Mouse (Mus musculus) neural tube, embryonic 15.5 days (tissue): ENCODE data around the gene Cpa5. TPM values are rescaled to one million over a fixed set of nuclear protein-coding genes. Genes with fewer than 3 reads are reported as not detected.
A peak's percentile ranks its signal among the peaks of the same experiment; 100 is the strongest.

Experiments
- ATAC-seq: fragments of 200-750 bp; cut with Nextera tagmentation; 2 replicates; pipeline ENCODE4 v1.8.0; 2017; ENCODE audit warnings: mild to moderate bottlenecking, moderate TSS enrichment, moderate library complexity; ENCODE audit not compliant: low FRiP score
- H3K27ac ChIP-seq: fragments of 300-500 bp; sonication (generic); replicated peaks from 2 replicates; pipeline ENCODE4 v1.5.1; 2015; ENCODE audit warnings: mild to moderate bottlenecking, inconsistent platforms
- H3K27me3 ChIP-seq: fragments of 300-500 bp; sonication (generic); replicated peaks from 2 replicates; pipeline ENCODE4 v1.6.1; 2015; ENCODE audit warnings: inconsistent platforms
- H3K36me3 ChIP-seq: fragments of 300-500 bp; sonication (generic); 2 replicates; pipeline ENCODE4 v1.6.1; 2015; ENCODE audit warnings: inconsistent platforms
- H3K4me1 ChIP-seq: fragments of 300-500 bp; sonication (generic); 2 replicates; pipeline ENCODE4 v1.6.1; 2015; ENCODE audit warnings: inconsistent platforms
- H3K4me2 ChIP-seq: fragments of 300-500 bp; sonication (generic); 2 replicates; pipeline ENCODE4 v1.6.1; 2015; ENCODE audit warnings: inconsistent platforms, mild to moderate bottlenecking, moderate library complexity
- H3K4me3 ChIP-seq: fragments of 300-500 bp; sonication (generic); replicated peaks from 2 replicates; pipeline ENCODE4 v1.5.1; 2015; ENCODE audit warnings: mild to moderate bottlenecking, inconsistent platforms
- H3K9ac ChIP-seq: fragments of 300-500 bp; sonication (generic); replicated peaks from 2 replicates; pipeline ENCODE4 v1.6.1; 2015; ENCODE audit warnings: mild to moderate bottlenecking, inconsistent platforms
- H3K9me3 ChIP-seq: fragments of 300-500 bp; sonication (generic); replicated peaks from 2 replicates; pipeline ENCODE4 v1.6.1; 2016; ENCODE audit warnings: inconsistent platforms
- WGBS: fragments of 180-500 bp; shearing (Covaris S2); methylation state at CpG from one replicate; pipeline ENCODE4 v1.1.7; 2015; ENCODE audit warnings: mixed read lengths; 5-methylcytosine and 5-hydroxymethylcytosine counted together
- polyA plus RNA-seq: library from polyadenylated mRNA; unstranded; fragments of >200 nt; fragmentation: Nextera tagmentation; extraction: Ambion mirVana; gene quantifications from 2 replicates; pipeline ENCODE4 v1.2.1, GENCODE M21; 2015

Cpa5 gene
- polyA plus RNA-seq, 1 experiment from 2014 or later: not detected

DNA sequence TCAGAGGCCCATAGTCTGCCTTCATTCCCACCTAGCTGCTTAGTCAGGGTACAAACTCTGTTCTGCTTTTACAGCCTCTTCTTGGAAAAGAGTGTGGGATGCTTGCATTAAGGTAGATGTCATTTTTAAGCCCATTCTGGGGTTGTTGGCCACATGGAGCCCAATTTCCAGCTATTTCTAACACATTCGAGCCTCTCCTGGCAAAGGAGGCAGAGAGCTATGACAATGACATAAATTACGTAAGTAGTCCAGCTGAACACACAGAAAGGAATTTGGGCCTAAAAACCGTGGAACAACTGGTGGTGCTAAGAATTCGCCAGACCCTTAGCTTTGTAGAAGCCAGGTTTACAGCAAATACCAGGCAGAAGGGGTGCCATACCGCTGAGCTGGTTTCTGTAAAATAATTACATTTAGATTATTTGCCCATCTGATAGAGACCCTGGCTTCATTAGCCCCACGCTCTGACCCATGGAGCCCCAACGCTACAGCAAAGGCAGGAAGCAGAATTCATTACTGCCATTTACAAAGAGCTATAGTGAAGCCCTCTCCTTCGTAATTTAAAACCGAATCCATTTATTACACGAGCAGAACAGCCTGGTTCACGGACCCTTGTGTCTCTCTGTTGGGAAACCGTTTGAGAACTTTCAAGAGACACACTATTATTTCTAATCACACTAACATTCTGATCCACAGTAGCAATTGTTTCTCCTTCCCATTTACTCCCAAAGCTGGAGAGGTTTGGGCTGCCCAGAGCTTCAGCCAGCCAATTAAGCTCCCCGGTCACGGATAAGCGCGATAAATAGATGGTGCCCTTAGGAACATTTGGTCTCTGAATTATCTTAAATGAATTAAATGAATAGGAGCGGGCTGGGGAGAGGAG is 30.6 kb upstream of the Cpa5 start:
- Histone ChIP-seq H3K4me1 (peaks cover 14% of the 10 kb centered on the region), H3K9me3 (no peaks in the 10 kb centered on the region), H3K27me3 (no peaks in the 10 kb centered on the region), H3K9ac (no peak overlapping the region), H3K4me3 (no peak overlapping the region), H3K27ac (peak overlapping the region; percentile 61), H3K4me2 (0 out of 2 replicates have a peak overlapping the region, but pooled peaks have one; percentile 2), H3K36me3 (no peaks in the 10 kb centered on the region)
- WGBS: 19% methylated on average over 17 of the region's 17 CpGs
- peak; percentile 45; the same call in 1 of the 2 replicates for ATAC-seq

GRCm38 (mm10) chr6:30580841-30581176 is 30.0 kb upstream of the Cpa5 start:
- Histone ChIP-seq H3K9ac (no peak overlapping the region), H3K4me2 (0 out of 2 replicates have a peak overlapping the region, but pooled peaks have one; percentile 2), H3K4me3 (no peak overlapping the region), H3K27ac (peak overlapping the region; percentile 61), H3K9me3 (no peaks in the 10 kb centered on the region), H3K27me3 (no peaks in the 10 kb centered on the region), H3K36me3 (no peaks in the 10 kb centered on the region), H3K4me1 (peaks cover 14% of the 10 kb centered on the region)
- 35% methylated on average over 8 of the region's 8 CpGs for WGBS
- ATAC-seq: peak; percentile 41; the same call in 1 of the 2 replicates

DNA sequence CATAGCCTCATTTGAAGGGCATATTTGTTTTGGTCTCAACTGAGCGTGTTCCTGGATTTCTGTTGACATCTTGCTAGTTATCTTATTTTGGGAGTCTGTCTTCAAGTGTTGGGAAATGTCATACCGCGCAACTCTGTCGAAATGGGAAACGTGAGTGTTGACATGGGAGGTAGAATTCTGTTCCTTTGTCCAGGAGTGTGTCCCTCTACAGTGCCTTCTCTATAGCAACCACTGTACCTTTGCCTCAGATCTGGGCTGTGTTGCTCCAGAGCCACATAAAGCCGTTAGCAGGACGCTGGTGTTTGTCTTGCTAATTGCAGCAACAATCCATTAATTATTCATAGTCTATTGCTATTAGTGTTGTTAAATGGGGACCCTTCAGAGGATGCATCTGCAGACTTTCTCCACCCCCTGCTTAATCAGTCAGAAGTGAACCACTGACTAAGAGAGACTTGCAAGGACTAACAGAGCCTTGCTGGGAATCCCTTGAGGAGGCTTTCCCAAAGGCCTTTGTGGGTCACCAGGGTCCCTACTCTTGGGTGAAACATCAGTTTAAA is 23.8 kb upstream of the Cpa5 start:
- Histone ChIP-seq H3K27me3 (no peaks in the 10 kb centered on the region), H3K4me2 (no peak overlapping the region), H3K4me3 (no peak overlapping the region), H3K36me3 (no peaks in the 10 kb centered on the region), H3K9ac (no peak overlapping the region), H3K9me3 (no peaks in the 10 kb centered on the region), H3K27ac (peak overlapping the region; percentile 45; the same call in 1 of the 2 replicates), H3K4me1 (peaks cover 9% of the 10 kb centered on the region; the same call in 1 of the 2 replicates)
- ATAC-seq: no peak
- 62% methylated on average over 7 of the region's 7 CpGs for WGBS

DNA sequence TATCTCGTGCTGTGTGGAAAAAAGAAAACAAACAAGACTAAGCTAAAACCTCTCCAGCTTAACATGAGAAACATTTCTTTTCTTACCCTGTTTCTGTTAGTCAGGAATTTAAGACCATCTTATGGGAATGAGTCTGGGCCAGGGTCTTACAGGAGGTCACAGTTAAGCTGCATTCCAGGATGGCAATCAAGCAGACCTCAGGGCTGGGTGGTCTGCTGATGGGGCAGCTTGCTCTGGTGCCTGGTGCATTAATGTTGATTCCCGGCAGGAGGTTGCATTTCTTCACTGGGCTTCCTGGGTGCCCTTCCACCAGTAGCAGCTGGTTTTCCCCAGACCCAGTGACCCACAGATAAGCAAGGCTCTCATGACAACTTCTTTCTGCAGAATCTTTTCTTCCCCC is 21.0 kb upstream of the Cpa5 start:
- ATAC-seq: no peak
- Histone ChIP-seq H3K27ac (no peak overlapping the region; the same call in 1 of the 2 replicates), H3K4me1 (peaks cover 16% of the 10 kb centered on the region; the same call in 1 of the 2 replicates), H3K36me3 (no peaks in the 10 kb centered on the region), H3K4me2 (no peak overlapping the region), H3K4me3 (no peak overlapping the region), H3K9me3 (no peaks in the 10 kb centered on the region), H3K27me3 (no peaks in the 10 kb centered on the region), H3K9ac (no peak overlapping the region)
- 56% methylated on average over 2 of the region's 2 CpGs for WGBS

GRCm38 (mm10) chr6:30591851-30592404 is 18.9 kb upstream of the Cpa5 start:
- no peaks in the 10 kb centered on the region for H3K36me3 ChIP-seq
- 45% methylated on average over 5 of the region's 5 CpGs for WGBS
- H3K4me2 ChIP-seq: no peak overlapping the region
- peaks cover 23% of the 10 kb centered on the region for H3K4me1 ChIP-seq
- ATAC-seq: no peak
- H3K27me3 ChIP-seq: no peaks in the 10 kb centered on the region
- no peak overlapping the region for H3K4me3 ChIP-seq
- no peaks in the 10 kb centered on the region for H3K9me3 ChIP-seq
- no peak overlapping the region for H3K27ac ChIP-seq
- no peak overlapping the region for H3K9ac ChIP-seq

DNA sequence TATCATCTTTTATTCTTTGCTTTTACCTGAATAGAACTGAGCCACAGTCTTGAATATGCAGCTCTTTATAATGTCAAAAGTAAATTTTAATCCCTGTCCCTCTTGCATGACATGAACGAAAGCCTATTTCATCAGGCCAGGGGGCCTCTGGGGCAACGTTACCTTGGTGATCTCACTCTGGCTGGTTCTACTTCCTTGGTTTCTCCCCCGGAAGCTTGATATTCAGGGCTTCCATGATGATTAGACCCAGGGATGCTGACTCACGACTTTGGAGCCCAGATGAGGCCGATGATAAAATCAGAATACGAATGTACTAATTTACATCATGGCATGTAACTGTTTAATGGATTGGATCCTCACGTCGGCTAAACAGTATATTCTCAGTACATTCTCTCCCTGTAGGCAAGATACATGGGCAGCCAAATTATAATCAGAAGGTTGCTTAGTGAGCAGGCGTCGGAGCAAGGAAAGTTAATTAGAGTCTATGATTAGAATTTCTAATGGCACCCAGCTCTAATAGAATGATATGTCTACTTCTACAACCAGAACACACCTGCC is 18.3 kb upstream of the Cpa5 start:
- no peaks in the 10 kb centered on the region for H3K27me3 ChIP-seq
- H3K4me1 ChIP-seq: peaks cover 17% of the 10 kb centered on the region
- 0 out of 2 replicates have a peak overlapping the region, but pooled peaks have one; percentile 19 for H3K27ac ChIP-seq
- H3K4me2 ChIP-seq: no peak overlapping the region
- H3K9me3 ChIP-seq: no peaks in the 10 kb centered on the region
- ATAC-seq: no peak
- 23% methylated on average over 10 of the region's 10 CpGs for WGBS
- H3K9ac ChIP-seq: no peak overlapping the region
- no peak overlapping the region for H3K4me3 ChIP-seq
- H3K36me3 ChIP-seq: no peaks in the 10 kb centered on the region

- 81% methylated on average over 7 of the region's 7 CpGs for WGBS
- Histone ChIP-seq H3K4me2 (no peak overlapping the region), H3K9ac (no peak overlapping the region), H3K9me3 (no peaks in the 10 kb centered on the region), H3K4me3 (no peak overlapping the region), H3K36me3 (no peaks in the 10 kb centered on the region), H3K27ac (no peak overlapping the region), H3K4me1 (peaks cover 15% of the 10 kb centered on the region), H3K27me3 (no peaks in the 10 kb centered on the region)
- no peak for ATAC-seq
Observed at GRCm38 (mm10) chr6:30594364-30594763, 16.4 kb upstream of the Cpa5 start.

- Histone ChIP-seq H3K27me3 (no peaks in the 10 kb centered on the region), H3K9ac (no peak overlapping the region), H3K4me2 (no peak overlapping the region), H3K4me3 (no peak overlapping the region), H3K4me1 (peaks cover 15% of the 10 kb centered on the region), H3K27ac (no peak overlapping the region), H3K9me3 (no peaks in the 10 kb centered on the region), H3K36me3 (no peaks in the 10 kb centered on the region)
- WGBS: 62% methylated on average over 8 of the region's 8 CpGs
- no peak for ATAC-seq
Observed at GRCm38 (mm10) chr6:30596230-30596898, 14.4 kb upstream of the Cpa5 start.

- Histone ChIP-seq H3K27ac (no peak overlapping the region), H3K9me3 (no peaks in the 10 kb centered on the region), H3K9ac (no peak overlapping the region), H3K4me3 (no peak overlapping the region), H3K27me3 (no peaks in the 10 kb centered on the region), H3K4me2 (no peak overlapping the region), H3K36me3 (no peaks in the 10 kb centered on the region), H3K4me1 (peaks cover 9% of the 10 kb centered on the region; the same call in 1 of the 2 replicates)
- 59% methylated on average over 3 of the region's 3 CpGs for WGBS
- ATAC-seq: no peak
Observed at GRCm38 (mm10) chr6:30600033-30600432, 10.8 kb upstream of the Cpa5 start.

DNA sequence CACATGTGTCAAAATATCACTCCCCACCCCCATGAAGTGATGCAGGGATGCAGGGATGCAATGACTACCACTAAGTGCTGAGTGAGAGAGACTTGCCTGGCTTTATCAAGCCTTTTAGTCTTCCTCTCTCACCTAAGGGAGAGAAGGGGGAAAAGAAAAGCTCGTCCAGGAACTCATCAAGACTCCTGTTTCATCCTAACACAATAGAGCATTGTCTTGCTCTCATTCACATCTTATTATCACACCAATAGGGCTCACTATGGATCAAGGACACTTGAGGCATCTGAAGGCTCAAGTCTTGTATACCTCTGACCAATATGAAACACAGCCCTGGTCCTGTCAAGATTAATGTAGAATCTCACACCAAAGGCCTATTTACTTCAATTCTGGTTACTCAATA is 9.8 kb upstream of the Cpa5 start:
- Histone ChIP-seq H3K9ac (no peak overlapping the region), H3K36me3 (no peaks in the 10 kb centered on the region), H3K4me3 (no peak overlapping the region), H3K4me1 (0 out of 2 replicates have a peak, but pooled peaks cover 3% of the 10 kb centered on the region), H3K27me3 (no peaks in the 10 kb centered on the region), H3K9me3 (no peaks in the 10 kb centered on the region), H3K27ac (no peak overlapping the region), H3K4me2 (no peak overlapping the region)
- ATAC-seq: no peak
- 61% methylated on average over 1 of the region's 1 CpGs for WGBS

DNA sequence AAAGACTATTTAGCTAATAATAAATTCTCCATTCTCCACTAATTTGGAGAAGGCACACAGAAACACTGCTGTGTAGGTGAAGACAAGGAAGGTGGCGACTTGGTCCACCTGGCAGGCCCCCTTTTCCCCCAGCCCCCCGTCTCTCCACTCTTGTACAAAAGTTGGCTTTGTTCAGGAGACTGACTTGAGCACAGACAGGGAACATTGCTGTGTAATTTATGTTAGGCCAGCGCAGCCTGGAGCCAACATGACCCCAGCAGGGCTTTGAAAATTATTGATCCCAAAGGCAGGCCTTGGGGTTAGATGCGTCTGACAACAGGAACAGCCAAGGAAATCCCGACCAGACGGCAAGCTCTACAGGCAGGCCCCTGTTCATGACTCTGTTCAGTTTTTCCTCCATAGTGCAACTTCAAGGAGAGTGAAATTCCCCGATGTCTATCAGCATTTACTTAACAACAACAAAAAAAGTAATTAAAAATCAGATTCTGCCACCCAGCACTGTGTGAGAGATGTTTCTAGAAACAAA is 6.4 kb upstream of the Cpa5 start:
- no peaks in the 10 kb centered on the region for H3K9me3 ChIP-seq
- no peaks in the 10 kb centered on the region for H3K27me3 ChIP-seq
- no peak overlapping the region for H3K9ac ChIP-seq
- H3K4me3 ChIP-seq: no peak overlapping the region
- H3K4me1 ChIP-seq: 0 out of 2 replicates have a peak, but pooled peaks cover 3% of the 10 kb centered on the region
- ATAC-seq: no peak
- no peaks in the 10 kb centered on the region for H3K36me3 ChIP-seq
- no peak overlapping the region for H3K4me2 ChIP-seq
- WGBS: 43% methylated on average over 7 of the region's 7 CpGs
- H3K27ac ChIP-seq: no peak overlapping the region
